Mouse (Mus musculus) CD8-positive naive resting alpha-beta T cell, adult 2 months (primary cell): ENCODE results near the gene Zdhhc21.

Experiments used
- DNase-seq, 2 experiments: peaks; one replicate each; pipeline ENCODE4 v3.0.0; 2022; ENCODE audit warnings: low read depth in 2 of 2, low spot score in 2 of 2

Gene Zdhhc21

DNA sequence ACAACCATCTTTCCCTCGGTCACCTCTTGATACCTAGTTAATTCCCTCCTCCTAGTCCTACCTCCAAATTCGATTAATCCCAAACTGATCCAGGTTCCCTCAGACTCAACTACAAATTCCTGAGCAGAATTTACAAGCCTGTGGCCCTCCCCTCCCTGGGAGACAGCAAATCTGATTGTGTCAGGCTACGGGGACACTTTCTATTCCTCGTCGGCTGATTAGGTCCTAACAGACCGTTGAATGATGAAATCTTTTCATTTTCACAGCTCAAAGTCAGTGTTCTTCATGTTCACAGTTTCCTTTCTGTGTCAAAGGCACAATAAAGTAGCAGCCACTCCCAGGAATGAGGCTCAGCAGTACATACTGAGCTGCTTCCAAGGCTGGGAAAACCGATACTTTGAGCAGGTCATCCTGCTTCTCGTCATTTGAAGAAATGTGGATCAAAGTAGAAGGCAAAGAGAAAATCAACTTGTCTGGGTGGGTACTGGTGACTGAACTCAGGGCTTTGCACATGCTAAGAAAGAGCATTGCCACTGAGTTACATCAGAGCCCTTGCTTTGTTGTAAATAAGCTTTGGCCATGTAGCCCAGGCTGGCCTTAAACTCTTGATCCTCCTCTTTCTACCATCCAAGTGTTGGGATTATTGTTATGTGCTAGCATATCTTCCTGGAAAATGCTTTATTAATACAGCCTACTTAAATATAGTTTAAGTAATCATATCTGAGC, 5.4 kb upstream of the Zdhhc21 start:
- DNase-seq = no peak

- no peak for DNase-seq
These were observed 3.6 kb upstream of the Zdhhc21 start for GRCm38 (mm10) chr4:82863316-82863715.

GRCm38 (mm10) chr4:82861451-82861850, 1.7 kb upstream of the Zdhhc21 start:
- no peak for DNase-seq

DNA sequence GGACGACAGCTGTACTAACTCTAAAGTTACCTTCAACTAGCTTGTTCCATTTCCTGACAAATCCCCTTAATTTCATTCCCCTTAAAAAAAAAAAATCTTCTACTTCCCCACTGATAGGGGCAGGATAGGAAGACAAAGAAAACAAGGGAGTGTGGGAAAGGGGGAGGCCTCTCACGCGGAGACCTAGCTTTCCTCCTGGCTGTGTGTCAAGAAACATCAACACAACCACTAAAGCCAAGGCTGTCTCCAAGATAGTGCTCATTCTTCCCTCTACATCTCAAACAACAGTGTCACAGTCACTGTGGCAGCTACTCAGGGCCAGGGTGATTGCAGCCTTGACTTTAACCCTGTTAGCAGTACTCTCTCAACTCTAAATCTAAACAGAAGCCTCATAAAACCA, 808 bp upstream of the Zdhhc21 start:
- DNase-seq = no peak

DNA sequence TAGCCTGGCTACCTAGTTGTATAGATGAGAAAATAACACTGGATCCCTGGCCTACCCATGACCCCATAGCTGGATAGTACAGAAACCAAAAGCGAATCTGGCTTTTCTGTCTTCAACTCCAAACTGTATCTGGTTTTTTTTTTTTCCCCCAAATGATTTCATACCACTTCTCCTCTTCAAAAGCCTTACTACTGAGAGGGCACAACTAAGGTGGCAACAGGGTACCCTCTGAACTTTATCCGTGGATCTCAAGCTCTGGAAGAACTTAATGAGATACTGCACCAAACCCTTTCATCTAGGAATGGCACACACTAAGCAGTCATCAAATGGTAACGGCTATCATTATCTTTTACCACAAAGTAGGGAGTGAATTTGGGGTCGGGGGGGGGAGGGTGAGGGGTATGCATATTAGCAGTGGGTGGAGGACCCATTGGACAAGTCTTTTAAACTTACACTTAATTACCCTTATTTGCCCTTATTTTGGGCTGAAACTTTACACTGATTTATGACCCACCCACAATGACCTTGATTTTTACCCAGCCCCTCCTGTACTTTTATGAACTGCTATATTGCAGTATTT, 1.2 kb downstream of the Zdhhc21 start:
- DNase-seq = no peak

- DNase-seq = no peak
These were observed 2.8 kb downstream of the Zdhhc21 start for GRCm38 (mm10) chr4:82856986-82857385.

- DNase-seq = no peak
These were observed 5.9 kb downstream of the Zdhhc21 start for GRCm38 (mm10) chr4:82853809-82854208.

GRCm38 (mm10) chr4:82848552-82849234, 11.1 kb downstream of the Zdhhc21 start:
- DNase-seq = no peak

GRCm38 (mm10) chr4:82837526-82838240, 22.1 kb downstream of the Zdhhc21 start:
- no peak for DNase-seq

DNA sequence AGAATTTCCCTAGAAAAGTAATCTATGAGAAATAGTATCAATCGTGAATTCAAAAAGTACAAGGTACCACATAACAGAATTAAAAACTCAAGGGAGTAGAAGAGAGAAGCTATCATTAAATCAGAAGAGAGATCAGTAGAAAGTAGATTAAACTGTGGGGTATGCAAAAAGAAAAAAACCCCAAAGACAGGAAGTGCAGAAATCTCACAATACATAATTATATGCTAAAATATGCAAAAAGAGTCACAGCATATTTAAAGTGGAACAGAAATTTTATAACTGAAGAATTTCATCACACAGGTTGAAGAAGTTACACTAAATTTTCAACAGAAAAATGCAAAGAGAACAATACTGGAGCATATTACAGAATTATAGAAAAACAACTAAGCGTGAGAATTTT, 28.6 kb downstream of the Zdhhc21 start:
- no peak for DNase-seq

DNA sequence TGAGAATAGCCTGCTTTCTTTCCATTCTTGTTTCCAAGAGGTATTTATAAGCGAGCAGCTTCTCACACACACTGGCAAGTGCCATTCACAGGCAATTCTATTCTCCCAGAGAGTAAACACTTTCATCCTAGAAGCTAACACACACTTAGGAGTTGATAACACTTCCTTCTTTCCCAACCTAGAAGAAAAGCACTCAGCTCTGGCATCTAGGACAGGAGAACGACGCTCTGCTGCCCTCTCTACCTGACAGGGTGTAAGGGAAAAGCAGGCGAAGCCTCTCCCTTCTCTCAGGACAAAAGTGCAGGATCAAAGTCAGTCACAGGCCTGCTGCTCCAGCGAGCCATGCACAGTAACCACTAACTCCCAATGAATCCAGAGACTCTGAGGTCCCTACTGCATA, 30.3 kb downstream of the Zdhhc21 start:
- DNase-seq = no peak

DNA sequence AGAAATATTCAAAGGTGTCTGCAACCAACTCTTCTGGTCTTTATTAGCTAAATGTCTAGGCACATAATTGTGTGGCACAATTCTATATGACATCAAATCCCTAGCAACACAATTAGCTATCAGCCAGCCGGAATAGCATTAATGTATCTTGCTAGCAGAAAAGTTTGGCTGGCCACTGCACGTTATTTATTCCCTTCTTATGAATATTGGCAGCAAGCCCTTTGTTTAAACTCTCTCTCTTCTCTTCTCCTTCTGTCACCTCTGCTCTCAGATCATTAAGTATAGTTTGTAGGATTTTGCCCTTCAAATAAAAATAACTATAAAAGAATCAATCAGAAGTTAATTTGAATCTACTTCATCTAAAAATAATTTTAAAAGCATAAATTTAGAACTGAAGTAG, 32.8 kb downstream of the Zdhhc21 start:
- DNase-seq = no peak

DNA sequence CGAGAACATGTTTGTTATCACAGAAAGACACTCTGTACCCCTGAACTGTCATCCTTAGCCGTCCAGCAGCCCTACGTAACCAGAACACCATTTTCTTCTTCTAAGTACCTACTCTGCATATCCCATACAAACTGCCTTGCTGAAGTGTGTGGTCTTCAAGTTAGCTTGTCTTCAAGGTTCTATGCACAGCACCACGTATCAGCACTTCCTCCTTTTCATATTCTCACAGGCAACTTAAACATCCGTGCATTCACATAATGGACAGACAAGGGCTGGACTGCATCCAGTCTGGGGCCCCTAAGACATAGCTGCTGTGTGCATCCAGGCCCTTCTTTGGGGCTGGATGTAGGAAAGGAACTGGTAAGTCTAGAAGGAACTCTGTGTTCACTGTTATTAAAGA, 41.9 kb downstream of the Zdhhc21 start:
- no peak for DNase-seq

- DNase-seq = no peak
These were observed 43.4 kb downstream of the Zdhhc21 start for GRCm38 (mm10) chr4:82816351-82816750.

GRCm38 (mm10) chr4:82815296-82815695, 44.5 kb downstream of the Zdhhc21 start:
- no peak for DNase-seq

GRCm38 (mm10) chr4:82813356-82813755, 46.4 kb downstream of the Zdhhc21 start:
- no peak for DNase-seq

DNA sequence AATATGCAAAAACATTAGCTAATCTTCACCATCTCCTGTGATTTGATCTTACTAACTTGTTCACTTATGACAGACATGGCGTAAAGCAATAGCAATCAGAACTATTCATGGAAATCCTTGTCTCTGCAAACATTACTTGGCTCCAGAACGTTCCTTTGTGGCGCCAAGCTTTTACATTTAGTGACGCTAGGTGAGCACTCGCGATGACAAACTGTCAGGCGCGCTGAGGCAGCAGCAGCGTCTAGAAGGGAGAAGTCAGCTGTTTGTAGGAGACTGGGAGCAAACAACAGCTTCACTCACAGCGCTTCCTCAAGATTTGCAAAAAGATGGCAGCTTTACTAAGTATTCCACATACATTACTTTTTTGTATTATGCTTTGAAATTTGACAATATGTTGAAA, 51.9 kb downstream of the Zdhhc21 start:
- no peak for DNase-seq

- DNase-seq = no peak
These were observed 53.5 kb downstream of the Zdhhc21 start for GRCm38 (mm10) chr4:82806176-82806757.

GRCm38 (mm10) chr4:82804019-82804418, 55.7 kb downstream of the Zdhhc21 start:
- DNase-seq = no peak

DNA sequence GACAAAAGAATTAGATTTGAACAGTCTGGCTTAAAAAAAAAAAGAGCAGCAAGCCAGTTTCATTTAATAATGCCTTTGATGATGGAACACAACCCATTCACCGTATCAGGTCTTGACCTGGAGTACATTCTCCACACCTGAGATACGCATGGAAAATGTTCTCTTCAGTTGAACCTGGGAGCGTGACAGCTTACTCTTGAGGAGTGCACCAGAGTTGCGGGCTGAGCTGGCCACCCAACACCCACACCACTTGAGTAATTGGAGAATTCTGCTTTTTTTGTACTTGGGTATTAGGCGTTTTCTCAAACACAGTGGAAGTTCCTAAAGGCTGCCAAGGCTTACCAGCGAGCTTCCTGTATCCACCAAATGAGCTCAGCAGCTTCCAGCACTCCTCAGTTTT, 66.2 kb downstream of the Zdhhc21 start:
- no peak for DNase-seq

GRCm38 (mm10) chr4:82792906-82793580, 66.7 kb downstream of the Zdhhc21 start:
- DNase-seq = no peak
